Mouse (Mus musculus) E14TG2a.4 (cell line): ENCODE results near the gene Ifi213.

Experiments used
- CTCF ChIP-seq: conservative IDR thresholded peaks from 2 replicates; pipeline ENCODE4 v1.5.1; 2014; ENCODE audit warnings: low read length
- NANOG ChIP-seq: IDR thresholded peaks from 2 replicates; pipeline ENCODE4 v1.6.1; 2014; ENCODE audit warnings: borderline replicate concordance, low read length, mixed read lengths
- POU5F1 ChIP-seq: IDR thresholded peaks from 2 replicates; pipeline ENCODE4 v1.6.1; 2014; ENCODE audit warnings: low read length, borderline replicate concordance

GRCm38 (mm10) chr1:173579079-173579478 lies 20.0 kb downstream of the Ifi213 start:
- TF ChIP-seq CTCF, result no peak
- no peak for TF ChIP-seq POU5F1
- TF ChIP-seq NANOG, result no peak
